In the genomic region with DNA sequence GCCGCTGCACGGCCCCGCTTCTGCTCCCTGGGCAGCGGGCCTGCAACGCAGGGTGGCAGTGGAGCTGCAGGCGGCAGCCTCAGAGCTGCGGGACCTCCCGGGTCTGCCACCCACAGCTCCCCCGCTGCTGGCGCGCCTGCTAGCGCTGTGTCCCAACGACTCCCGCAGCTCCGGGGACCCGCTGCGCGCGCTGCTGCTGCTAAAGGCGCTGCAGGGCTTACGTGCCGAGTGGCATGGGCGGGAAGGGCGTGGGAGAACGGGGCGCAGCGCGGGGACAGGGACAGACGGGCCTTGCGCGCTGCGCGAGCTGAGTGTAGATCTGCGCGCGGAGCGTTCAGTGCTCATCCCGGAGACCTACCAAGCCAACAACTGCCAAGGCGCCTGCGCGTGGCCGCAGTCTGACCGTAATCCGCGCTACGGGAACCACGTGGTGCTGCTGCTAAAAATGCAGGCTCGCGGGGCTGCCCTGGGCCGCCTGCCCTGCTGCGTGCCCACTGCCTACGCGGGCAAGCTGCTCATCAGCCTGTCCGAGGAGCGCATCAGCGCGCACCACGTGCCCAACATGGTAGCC, we compare ENCODE assay signal across 8 mouse cellular contexts. TPM values are rescaled to one million over a fixed set of nuclear protein-coding genes. Genes with fewer than 3 reads are reported as not detected.
DNase-seq lines count a peak whose midpoint lies in the region; ATAC-seq and TF ChIP-seq lines count a peak whose summit lies in the region.

No protein-coding gene starts in this region.

- 2% methylated on average over 58 of the region's 58 CpGs for WGBS in forebrain, embryonic 14.5 days
- under 1% methylated on average over 57 of the region's 58 CpGs for whole genome bisulfite sequencing in heart, postnatal 0 days
- under 1% methylated on average over 58 of the region's 58 CpGs for WGBS in liver, embryonic 14.5 days (ENCODE audit: insufficient replicate concordance)

- peak; percentile 86 for ATAC-seq in forebrain, embryonic 14.5 days
- peak; percentile 81 for ATAC-seq in heart, postnatal 0 days (ENCODE audit: insufficient read depth, low read depth)
- peak; percentile 39 for ATAC-seq in liver, embryonic 14.5 days (ENCODE audit: insufficient read depth)

- no peaks in the 10 kb centered on the region for H3K27me3 ChIP-seq in ES-Bruce4 (ENCODE audit: control insufficient read depth, insufficient read depth, low read length, poor library complexity, severe bottlenecking)
- peaks cover 17% of the 10 kb centered on the region for H3K27me3 ChIP-seq in forebrain, embryonic 14.5 days (replicated peaks; ENCODE audit: control insufficient read depth, insufficient read depth, low read length)
- H3K27me3 ChIP-seq in heart, postnatal 0 days (ENCODE audit: control insufficient read depth, insufficient read depth, low read length): no peaks in the 10 kb centered on the region
- peaks cover 45% of the 10 kb centered on the region for H3K27me3 ChIP-seq in liver, embryonic 14.5 days (ENCODE audit: control insufficient read depth, insufficient read depth, low read length)
- no peaks in the 10 kb centered on the region for H3K27me3 ChIP-seq in testis, adult 2 months (ENCODE audit: control insufficient read depth, insufficient read depth, low read length)

- DNase-seq in forebrain, embryonic 14.5 days (ENCODE audit: low spot score): peak; percentile 88
- DNase-seq in heart, postnatal 0 days (ENCODE audit: low spot score): peak; percentile 80
- peak; percentile 77 to 87 for DNase-seq in kidney, postnatal 25 days
- DNase-seq in liver, embryonic 14.5 days (ENCODE audit: low read depth in 3 of 3, low spot score in 3 of 3): no peak
- peak; percentile 37 to 43 for DNase-seq in natural killer cell, adult 2 months (ENCODE audit: low spot score in 2 of 2)

- peak overlapping the region; percentile 57 for H3K9ac ChIP-seq in ES-Bruce4 (ENCODE audit: low read depth, poor library complexity, severe bottlenecking)
- peak overlapping the region; percentile 74 for H3K9ac ChIP-seq in forebrain, embryonic 14.5 days (ENCODE audit: low read length)
- peak overlapping the region; percentile 55 for H3K9ac ChIP-seq in heart, postnatal 0 days (replicated peaks; ENCODE audit: low read depth, low read length)
- peak overlapping the region; percentile 48 for H3K9ac ChIP-seq in liver, embryonic 14.5 days (replicated peaks)

- no peak for TF ChIP-seq CTCF in ES-Bruce4 (IDR thresholded peaks at IDR 0.05; ENCODE audit: low read depth, low read length)
- TF ChIP-seq CTCF in heart, postnatal 0 days (IDR thresholded peaks at IDR 0.05; ENCODE audit: low read depth): no peak
- no peak for TF ChIP-seq CTCF in liver, embryonic 14.5 days (IDR thresholded peaks at IDR 0.05; ENCODE audit: low read depth)
- no peak for TF ChIP-seq CTCF in testis, adult 2 months (IDR thresholded peaks at IDR 0.05; ENCODE audit: control insufficient read depth, insufficient read depth, insufficient replicate concordance, low read depth, low read length)

- H3K4me2 ChIP-seq in forebrain, embryonic 14.5 days (ENCODE audit: low read length): peak overlapping the region; percentile 94
- H3K4me2 ChIP-seq in heart, postnatal 0 days (ENCODE audit: low read depth, low read length): peak overlapping the region; percentile 95
- H3K4me2 ChIP-seq in liver, embryonic 14.5 days (ENCODE audit: low read depth): peak overlapping the region; percentile 80

- no peak for TF ChIP-seq EP300 in ES-Bruce4 (IDR thresholded peaks at IDR 0.05; ENCODE audit: insufficient read depth, low read depth, low read length)
- no peak for TF ChIP-seq EP300 in heart, postnatal 0 days (IDR thresholded peaks at IDR 0.05; ENCODE audit: low read depth)
- TF ChIP-seq EP300 in liver, embryonic 14.5 days (IDR thresholded peaks at IDR 0.05; ENCODE audit: low read depth): no peak

- no peak overlapping the region for H3K27ac ChIP-seq in ES-Bruce4 (ENCODE audit: insufficient read depth, low read length)
- no peak overlapping the region for H3K27ac ChIP-seq in brown adipose tissue, adult 24 weeks (replicated peaks; ENCODE audit: low read depth, low read length)
- peak overlapping the region; percentile 80 for H3K27ac ChIP-seq in forebrain, embryonic 14.5 days (ENCODE audit: low read depth, low read length)
- H3K27ac ChIP-seq in heart, postnatal 0 days (ENCODE audit: low read depth): peak overlapping the region; percentile 70
- H3K27ac ChIP-seq in liver, embryonic 14.5 days: no peak overlapping the region
- H3K27ac ChIP-seq in testis, adult 2 months (ENCODE audit: control insufficient read depth, insufficient read depth, low read depth, low read length): peak overlapping the region; percentile 58

- H3K36me3 ChIP-seq in ES-Bruce4 (ENCODE audit: control insufficient read depth, insufficient read depth, low read length, poor library complexity, severe bottlenecking): peaks cover 13% of the 10 kb centered on the region
- H3K36me3 ChIP-seq in forebrain, embryonic 14.5 days (ENCODE audit: control insufficient read depth, insufficient read depth, low read length): peaks cover 33% of the 10 kb centered on the region
- H3K36me3 ChIP-seq in heart, postnatal 0 days (replicated peaks; ENCODE audit: control insufficient read depth, insufficient read depth, low read length): peaks cover 27% of the 10 kb centered on the region
- peaks cover 23% of the 10 kb centered on the region for H3K36me3 ChIP-seq in liver, embryonic 14.5 days (replicated peaks; ENCODE audit: control insufficient read depth, insufficient read depth, low read depth)
- no peaks in the 10 kb centered on the region; the same call in 1 of the 2 replicates for H3K36me3 ChIP-seq in testis, adult 2 months (ENCODE audit: control insufficient read depth, insufficient read depth, low read length)

- peaks cover 3% of the 10 kb centered on the region for H3K4me1 ChIP-seq in ES-Bruce4 (ENCODE audit: control insufficient read depth, insufficient read depth, low read length)
- no peaks in the 10 kb centered on the region; the same call in 1 of the 2 replicates for H3K4me1 ChIP-seq in brown adipose tissue, adult 24 weeks (ENCODE audit: control insufficient read depth, insufficient read depth, insufficient read length, low read length)
- peaks cover 12% of the 10 kb centered on the region for H3K4me1 ChIP-seq in forebrain, embryonic 14.5 days (ENCODE audit: control insufficient read depth, insufficient read depth, low read length)
- H3K4me1 ChIP-seq in heart, postnatal 0 days (ENCODE audit: control insufficient read depth, insufficient read depth): peaks cover 35% of the 10 kb centered on the region; the same call in 1 of the 2 replicates
- peaks cover 2 to 5% of the 10 kb centered on the region in 2 experiments; a peak in 3 of 4 replicates for H3K4me1 ChIP-seq in liver, embryonic 14.5 days (replicated peaks; ENCODE audit: control insufficient read depth in 2 of 2, insufficient read depth in 2 of 2, low read length in 1 of 2)
- peaks cover 39% of the 10 kb centered on the region for H3K4me1 ChIP-seq in testis, adult 2 months (ENCODE audit: control insufficient read depth, insufficient read depth, low read length)

- TF ChIP-seq POLR2A in ES-Bruce4 (IDR thresholded peaks at IDR 0.05; ENCODE audit: insufficient read depth, low read length): no peak
- no peak; the same call in 1 of the 2 replicates for TF ChIP-seq POLR2A in testis, adult 2 months (IDR thresholded peaks at IDR 0.05; ENCODE audit: control insufficient read depth, low read depth, low read length)

- H3K9me3 ChIP-seq in ES-Bruce4 (replicated peaks; ENCODE audit: control insufficient read depth, insufficient read depth, low read length, poor library complexity, severe bottlenecking): no peaks in the 10 kb centered on the region
- H3K9me3 ChIP-seq in forebrain, embryonic 14.5 days (replicated peaks; ENCODE audit: control insufficient read depth, low read length): no peaks in the 10 kb centered on the region
- no peaks in the 10 kb centered on the region for H3K9me3 ChIP-seq in heart, postnatal 0 days (replicated peaks; ENCODE audit: control insufficient read depth, low read length)
- no peaks in the 10 kb centered on the region for H3K9me3 ChIP-seq in liver, embryonic 14.5 days (ENCODE audit: control insufficient read depth, low read length)

- H3K4me3 ChIP-seq in ES-Bruce4 (ENCODE audit: low read depth, low read length): peak overlapping the region; percentile 70
- H3K4me3 ChIP-seq in brown adipose tissue, adult 24 weeks (ENCODE audit: insufficient read depth, low read depth, low read length): peak overlapping the region; percentile 46
- peak overlapping the region; percentile 43 for H3K4me3 ChIP-seq in forebrain, embryonic 14.5 days (ENCODE audit: low read depth, low read length)
- H3K4me3 ChIP-seq in heart, postnatal 0 days (ENCODE audit: low read depth, low read length): peak overlapping the region; percentile 49
- H3K4me3 ChIP-seq in liver, embryonic 14.5 days (ENCODE audit: insufficient read depth in 1 of 2, low read depth in 2 of 2, low read length in 2 of 2): peak overlapping the region; percentile 17 to 50
- peak overlapping the region; percentile 69 for H3K4me3 ChIP-seq in testis, adult 2 months (ENCODE audit: control insufficient read depth, low read depth, low read length)

RNA-seq across cellular contexts. Expression of gene Amh, which starts 2.1 kb away (rescaled TPM):
- polyA plus RNA-seq in ES-Bruce4 (2011; ENCODE audit: insufficient read depth, insufficient read length, low read depth, missing spikeins): 0.40 TPM in 1 of 2 replicates, not detected in the other
- not detected in 2 replicates for polyA plus RNA-seq in brown adipose tissue, adult 24 weeks (2012; ENCODE audit: insufficient read depth, insufficient read length, missing spikeins)
- polyA plus RNA-seq in forebrain, embryonic 14.5 days (2014; fragmentation: Nextera tagmentation; extraction: Ambion mirVana): 0.10 TPM in 1 of 2 replicates, not detected in the other
- total RNA-seq in heart, postnatal 0 days (2014; rRNA removed; ENCODE audit: low replicate concordance): 4.0 TPM in 1 of 2 replicates, not detected in the other
- 0.18 and 0.22 TPM in 2 replicates for polyA plus RNA-seq in heart, postnatal 0 days (2015; fragmentation: Nextera tagmentation; extraction: Ambion mirVana)
- 0.31 and 0.36 TPM in 2 replicates for polyA plus RNA-seq in liver, embryonic 14.5 days (2012; rRNA removed)
- polyA plus RNA-seq in liver, embryonic 14.5 days (2014; fragmentation: Nextera tagmentation; extraction: Ambion mirVana): 0.08 TPM in 1 of 2 replicates, not detected in the other
- polyA plus RNA-seq in testis, adult 2 months (2012; rRNA removed): 2.5 and 3.2 TPM in 2 replicates

RNA-seq across cellular contexts. Expression of gene Jsrp1, which starts 6.2 kb away (rescaled TPM):
- 0.85 TPM in 1 of 2 replicates, not detected in the other for polyA plus RNA-seq in ES-Bruce4 (2011; ENCODE audit: insufficient read depth, insufficient read length, low read depth, missing spikeins)
- 2.4 and 4.9 TPM in 2 replicates for polyA plus RNA-seq in brown adipose tissue, adult 24 weeks (2012; ENCODE audit: insufficient read depth, insufficient read length, missing spikeins)
- 0.30 and 0.31 TPM in 2 replicates for polyA plus RNA-seq in forebrain, embryonic 14.5 days (2014; fragmentation: Nextera tagmentation; extraction: Ambion mirVana)
- 2.2 TPM in 1 of 2 replicates, not detected in the other for total RNA-seq in heart, postnatal 0 days (2014; rRNA removed; ENCODE audit: low replicate concordance)
- 2.3 and 2.7 TPM in 2 replicates for polyA plus RNA-seq in heart, postnatal 0 days (2015; fragmentation: Nextera tagmentation; extraction: Ambion mirVana)
- polyA plus RNA-seq in liver, embryonic 14.5 days (2012; rRNA removed): 0.15 TPM in 1 of 2 replicates, not detected in the other
- not detected in 2 replicates for polyA plus RNA-seq in liver, embryonic 14.5 days (2014; fragmentation: Nextera tagmentation; extraction: Ambion mirVana)
- polyA plus RNA-seq in testis, adult 2 months (2012; rRNA removed): 1.2 and 1.4 TPM in 2 replicates

RNA-seq across cellular contexts. Expression of gene Plekhj1, which starts 8.7 kb away (rescaled TPM):
- polyA plus RNA-seq in ES-Bruce4 (2011; ENCODE audit: insufficient read depth, insufficient read length, low read depth, missing spikeins): 73.5 and 81.6 TPM in 2 replicates
- 30.2 and 40.5 TPM in 2 replicates for polyA plus RNA-seq in brown adipose tissue, adult 24 weeks (2012; ENCODE audit: insufficient read depth, insufficient read length, missing spikeins)
- polyA plus RNA-seq in forebrain, embryonic 14.5 days (2014; fragmentation: Nextera tagmentation; extraction: Ambion mirVana): 140 and 143 TPM in 2 replicates
- 29.3 and 50.6 TPM in 2 replicates for total RNA-seq in heart, postnatal 0 days (2014; rRNA removed; ENCODE audit: low replicate concordance)
- 41.8 and 44.4 TPM in 2 replicates for polyA plus RNA-seq in heart, postnatal 0 days (2015; fragmentation: Nextera tagmentation; extraction: Ambion mirVana)
- 46.7 and 50.8 TPM in 2 replicates for polyA plus RNA-seq in liver, embryonic 14.5 days (2012; rRNA removed)
- 77.0 and 85.0 TPM in 2 replicates for polyA plus RNA-seq in liver, embryonic 14.5 days (2014; fragmentation: Nextera tagmentation; extraction: Ambion mirVana)
- polyA plus RNA-seq in testis, adult 2 months (2012; rRNA removed): 41.4 and 45.8 TPM in 2 replicates

RNA-seq across cellular contexts. Expression of gene Sf3a2, which starts 9.1 kb away (rescaled TPM):
- polyA plus RNA-seq in ES-Bruce4 (2011; ENCODE audit: insufficient read depth, insufficient read length, low read depth, missing spikeins): 90.1 and 100 TPM in 2 replicates
- polyA plus RNA-seq in brown adipose tissue, adult 24 weeks (2012; ENCODE audit: insufficient read depth, insufficient read length, missing spikeins): 12.1 and 15.3 TPM in 2 replicates
- polyA plus RNA-seq in forebrain, embryonic 14.5 days (2014; fragmentation: Nextera tagmentation; extraction: Ambion mirVana): 66.6 and 71.7 TPM in 2 replicates
- total RNA-seq in heart, postnatal 0 days (2014; rRNA removed; ENCODE audit: low replicate concordance): 8.8 and 12.7 TPM in 2 replicates
- polyA plus RNA-seq in heart, postnatal 0 days (2015; fragmentation: Nextera tagmentation; extraction: Ambion mirVana): 25.2 and 26.0 TPM in 2 replicates
- 26.1 and 35.6 TPM in 2 replicates for polyA plus RNA-seq in liver, embryonic 14.5 days (2012; rRNA removed)
- 36.1 and 40.7 TPM in 2 replicates for polyA plus RNA-seq in liver, embryonic 14.5 days (2014; fragmentation: Nextera tagmentation; extraction: Ambion mirVana)
- polyA plus RNA-seq in testis, adult 2 months (2012; rRNA removed): 65.7 and 67.4 TPM in 2 replicates

RNA-seq across cellular contexts. Expression of gene Oaz1, which starts 19.3 kb away (rescaled TPM):
- polyA plus RNA-seq in ES-Bruce4 (2011; ENCODE audit: insufficient read depth, insufficient read length, low read depth, missing spikeins): 471 and 498 TPM in 2 replicates
- polyA plus RNA-seq in brown adipose tissue, adult 24 weeks (2012; ENCODE audit: insufficient read depth, insufficient read length, missing spikeins): 447 and 892 TPM in 2 replicates
- 1,568 and 1,701 TPM in 2 replicates for polyA plus RNA-seq in forebrain, embryonic 14.5 days (2014; fragmentation: Nextera tagmentation; extraction: Ambion mirVana)
- 2,373 and 2,460 TPM in 2 replicates for total RNA-seq in heart, postnatal 0 days (2014; rRNA removed; ENCODE audit: low replicate concordance)
- polyA plus RNA-seq in heart, postnatal 0 days (2015; fragmentation: Nextera tagmentation; extraction: Ambion mirVana): 1,975 and 1,990 TPM in 2 replicates
- polyA plus RNA-seq in liver, embryonic 14.5 days (2012; rRNA removed): 673 and 795 TPM in 2 replicates
- 1,285 and 1,384 TPM in 2 replicates for polyA plus RNA-seq in liver, embryonic 14.5 days (2014; fragmentation: Nextera tagmentation; extraction: Ambion mirVana)
- 261 and 275 TPM in 2 replicates for polyA plus RNA-seq in testis, adult 2 months (2012; rRNA removed)

Comparison
In these comparisons a context has a peak if more than half of its experiments do, and no peak if none do; other contexts are left out.
1. H3K27ac ChIP-seq: peak in forebrain, embryonic 14.5 days (single experiment), heart, postnatal 0 days (single experiment) and testis, adult 2 months (single experiment); none in ES-Bruce4 (single experiment), brown adipose tissue, adult 24 weeks (single experiment) and liver, embryonic 14.5 days (single experiment).
2. DNase-seq: peak in forebrain, embryonic 14.5 days (single experiment), heart, postnatal 0 days (single experiment), kidney, postnatal 25 days (2 of 2) and natural killer cell, adult 2 months (2 of 2); none in liver, embryonic 14.5 days (0 of 3).
3. Peak in every context shown above with its lines, with median percentiles within 50 percentile points of each other: H3K4me3 ChIP-seq, H3K9ac ChIP-seq, ATAC-seq and H3K4me2 ChIP-seq.